Mouse (Mus musculus) hematopoietic stem cell, adult 5-6 weeks (primary cell): ENCODE results near the gene Dnajb1. TPM values are rescaled to one million over a fixed set of nuclear protein-coding genes. Genes with fewer than 3 reads are reported as not detected.
"Not testable (repeated sequence)": the region's sequence is repeated elsewhere in the genome, so short reads cannot be mapped to it uniquely, and the experiment has no call there.

Experiments used
- ATAC-seq, 2 experiments: fragments of 125-278 bp in 1 of 2; replicated peaks in 1 of 2; 2 replicates each; pipeline ENCODE4 v1.8.0; 2016 to 2017; ENCODE audit warnings: inconsistent platforms in 2 of 2, mild to moderate bottlenecking in 2 of 2, moderate number of reproducible peaks in 2 of 2, low read depth in 1 of 2, moderate TSS enrichment in 1 of 2; ENCODE audit not compliant: low FRiP score in 2 of 2, poor library complexity in 2 of 2, severe bottlenecking in 2 of 2, insufficient read depth in 1 of 2, low TSS enrichment in 1 of 2
- total RNA-seq: library from RNA; stranded (forward); fragments of 172-1452, 232-1000 nt; gene quantifications from 2 replicates; pipeline ENCODE4 v1.2.3, GENCODE M21; 2017

Dnajb1 gene
- total RNA-seq, 1 experiment from 2014 or later, result 73.6 TPM

- ATAC-seq, result peak; percentile 96
Measured at GRCm38 (mm10) chr8:83594167-83595049, 13.6 kb upstream of the Dnajb1 start.

- not testable (repeated sequence) for ATAC-seq
Measured at GRCm38 (mm10) chr8:83595050-83595345, 13.0 kb upstream of the Dnajb1 start.

- no peak for ATAC-seq
Measured at GRCm38 (mm10) chr8:83596369-83596768, 11.6 kb upstream of the Dnajb1 start.

GRCm38 (mm10) chr8:83598146-83598545 is 9.8 kb upstream of the Dnajb1 start:
- no peak for ATAC-seq

- 0 out of 4 replicates have a peak, but pooled peaks of 1 of the 2 experiments have one; percentile 4 for ATAC-seq
Measured at GRCm38 (mm10) chr8:83599814-83600213, 8.2 kb upstream of the Dnajb1 start.

GRCm38 (mm10) chr8:83602650-83603029 is 5.4 kb upstream of the Dnajb1 start:
- ATAC-seq, result no peak

GRCm38 (mm10) chr8:83608398-83608829 is 421 bp downstream of the Dnajb1 start:
- peak; percentile 28 to 39 for ATAC-seq

- ATAC-seq, result no peak
Measured at GRCm38 (mm10) chr8:83609086-83609485, 1.1 kb downstream of the Dnajb1 start.

GRCm38 (mm10) chr8:83609547-83610180 is 1.7 kb downstream of the Dnajb1 start:
- no peak for ATAC-seq

GRCm38 (mm10) chr8:83611921-83612320 is 3.9 kb downstream of the Dnajb1 start:
- ATAC-seq, result no peak

- no peak for ATAC-seq
Measured at GRCm38 (mm10) chr8:83613695-83614094, 5.7 kb downstream of the Dnajb1 start.

GRCm38 (mm10) chr8:83616625-83617024 is 8.6 kb downstream of the Dnajb1 start:
- no peak for ATAC-seq

- ATAC-seq, result no peak
Measured at GRCm38 (mm10) chr8:83617111-83617510, 9.1 kb downstream of the Dnajb1 start.

GRCm38 (mm10) chr8:83618566-83618965 is 10.6 kb downstream of the Dnajb1 start:
- ATAC-seq, result no peak

GRCm38 (mm10) chr8:83619568-83620285 is 11.7 kb downstream of the Dnajb1 start:
- ATAC-seq, result no peak

GRCm38 (mm10) chr8:83621691-83622388 is 13.8 kb downstream of the Dnajb1 start:
- ATAC-seq, result no peak; a peak in 1 of 4 replicates

GRCm38 (mm10) chr8:83622389-83622989 is 14.5 kb downstream of the Dnajb1 start:
- ATAC-seq, result peak; percentile 74 to 85
